Mouse (Mus musculus) Muller cell, postnatal 12 days (primary cell): Measurements from ENCODE around the gene Nfasc.

Source experiments
- DNase-seq: peaks from one replicate; pipeline ENCODE4 v3.0.0-alpha.2; 2015; ENCODE audit errors: inconsistent ontology term

Nfasc gene

GRCm38 (mm10) chr1:132733873-132734447 is 7.6 kb downstream of the Nfasc start:
- DNase-seq: peak; percentile 30

GRCm38 (mm10) chr1:132732307-132732706 is 9.3 kb downstream of the Nfasc start:
- no peak for DNase-seq

- DNase-seq: peak; percentile 82
Observed at GRCm38 (mm10) chr1:132727548-132727947, 14.0 kb downstream of the Nfasc start.

GRCm38 (mm10) chr1:132722362-132722761 is 19.2 kb downstream of the Nfasc start:
- no peak for DNase-seq

GRCm38 (mm10) chr1:132721266-132721665 is 20.3 kb downstream of the Nfasc start:
- no peak for DNase-seq

GRCm38 (mm10) chr1:132718225-132718624 is 23.4 kb downstream of the Nfasc start:
- DNase-seq: no peak

GRCm38 (mm10) chr1:132715044-132715443 is 26.6 kb downstream of the Nfasc start:
- no peak for DNase-seq

GRCm38 (mm10) chr1:132709419-132709818 is 32.2 kb downstream of the Nfasc start:
- peak; percentile 33 for DNase-seq

GRCm38 (mm10) chr1:132707301-132707700 is 34.3 kb downstream of the Nfasc start:
- DNase-seq: peak; percentile 56

GRCm38 (mm10) chr1:132703467-132703866 is 38.1 kb downstream of the Nfasc start:
- no peak for DNase-seq

GRCm38 (mm10) chr1:132696926-132697325 is 44.7 kb downstream of the Nfasc start:
- DNase-seq: peak; percentile 17

- DNase-seq: no peak
Observed at GRCm38 (mm10) chr1:132696232-132696631, 45.4 kb downstream of the Nfasc start.

GRCm38 (mm10) chr1:132694007-132694406 is 47.6 kb downstream of the Nfasc start:
- DNase-seq: no peak

GRCm38 (mm10) chr1:132689181-132689580 is 52.4 kb downstream of the Nfasc start:
- DNase-seq: no peak

- DNase-seq: peak; percentile 80
Observed at GRCm38 (mm10) chr1:132678935-132679334, 62.7 kb downstream of the Nfasc start.

- peak; percentile 76 for DNase-seq
Observed at GRCm38 (mm10) chr1:132678076-132678475, 63.5 kb downstream of the Nfasc start.

GRCm38 (mm10) chr1:132672704-132673103 is 68.9 kb downstream of the Nfasc start:
- DNase-seq: no peak

GRCm38 (mm10) chr1:132669200-132669599 is 72.4 kb downstream of the Nfasc start:
- DNase-seq: no peak

GRCm38 (mm10) chr1:132660354-132660753 is 81.2 kb downstream of the Nfasc start:
- no peak for DNase-seq

GRCm38 (mm10) chr1:132659604-132660003 is 82.0 kb downstream of the Nfasc start:
- no peak for DNase-seq

GRCm38 (mm10) chr1:132655611-132656010 is 86.0 kb downstream of the Nfasc start:
- no peak for DNase-seq

- peak; percentile 8 for DNase-seq
Observed at GRCm38 (mm10) chr1:132654769-132655168, 86.8 kb downstream of the Nfasc start.

GRCm38 (mm10) chr1:132653841-132654457 is 87.6 kb downstream of the Nfasc start:
- no peak for DNase-seq

GRCm38 (mm10) chr1:132653161-132653560 is 88.4 kb downstream of the Nfasc start:
- DNase-seq: no peak
